Mouse (Mus musculus) lung, postnatal 0 days (tissue): ENCODE measurements around the gene Fgfr1op. TPM values are rescaled to one million over a fixed set of nuclear protein-coding genes. Genes with fewer than 3 reads are reported as not detected.

Experiments used
- ATAC-seq: fragments of 200-750 bp; cut with Nextera tagmentation; 2 replicates; pipeline ENCODE4 v1.8.0; 2017; ENCODE audit warnings: moderate library complexity
- DNase-seq: peaks from one replicate; pipeline ENCODE4 v3.0.0-alpha.2; 2016; ENCODE audit warnings: low spot score
- H3K27ac ChIP-seq: fragments of 300-500 bp; sonication (generic); 2 replicates; pipeline ENCODE4 v1.5.1; 2014; ENCODE audit warnings: antibody characterized with exemption, mild to moderate bottlenecking, low read length, mixed read lengths
- H3K27me3 ChIP-seq: fragments of 300-500 bp; sonication (generic); replicated peaks from 2 replicates; pipeline ENCODE4 v1.6.1; 2014; ENCODE audit warnings: low read length, mixed read lengths; ENCODE audit not compliant: insufficient read depth
- H3K36me3 ChIP-seq: fragments of 300-500 bp; sonication (generic); 2 replicates; pipeline ENCODE4 v1.6.1; 2014; ENCODE audit warnings: low read length, mixed read lengths; ENCODE audit not compliant: insufficient read depth
- H3K4me1 ChIP-seq: fragments of 300-500 bp; sonication (generic); 2 replicates; pipeline ENCODE4 v1.6.1; 2014; ENCODE audit warnings: antibody characterized with exemption, low read depth, low read length, mixed read lengths; ENCODE audit not compliant: insufficient read depth
- H3K4me2 ChIP-seq: fragments of 300-500 bp; sonication (generic); replicated peaks from 2 replicates; pipeline ENCODE4 v1.6.1; 2014; ENCODE audit warnings: low read depth, mild to moderate bottlenecking, low read length, moderate library complexity, mixed read lengths
- H3K4me3 ChIP-seq: fragments of 300-500 bp; sonication (generic); 2 replicates; pipeline ENCODE4 v1.5.1; 2014; ENCODE audit warnings: low read depth, low read length
- H3K9ac ChIP-seq: fragments of 300-500 bp; sonication (generic); replicated peaks from 2 replicates; pipeline ENCODE4 v1.6.1; 2014; ENCODE audit warnings: low read depth, mild to moderate bottlenecking
- H3K9me3 ChIP-seq: fragments of 300-500 bp; sonication (generic); 2 replicates; pipeline ENCODE4 v1.6.1; 2016; ENCODE audit warnings: low read length, mixed read lengths
- CTCF ChIP-seq: IDR thresholded peaks from 2 replicates; pipeline ENCODE4 v1.5.1; 2016; ENCODE audit warnings: antibody characterized with exemption, mild to moderate bottlenecking
- EP300 ChIP-seq: IDR thresholded peaks from 2 replicates; pipeline ENCODE4 v1.6.1; 2016; ENCODE audit warnings: antibody characterized with exemption, mild to moderate bottlenecking, control low read depth
- WGBS: fragments of 180-500 bp; shearing (Covaris S2); extraction: QIAGEN DNeasy Blood & Tissue Kit; methylation state at CpG from one replicate; pipeline ENCODE4 v1.1.7; 2014; 5-methylcytosine and 5-hydroxymethylcytosine counted together
- polyA plus RNA-seq: library from polyadenylated mRNA; unstranded; fragments of >200 nt; fragmentation: Nextera tagmentation; extraction: Ambion mirVana; gene quantifications from 2 replicates; pipeline ENCODE4 v1.2.1, GENCODE M21; 2015

The Fgfr1op gene
- polyA plus RNA-seq, 1 experiment from 2014 or later, result 17.7 TPM

DNA sequence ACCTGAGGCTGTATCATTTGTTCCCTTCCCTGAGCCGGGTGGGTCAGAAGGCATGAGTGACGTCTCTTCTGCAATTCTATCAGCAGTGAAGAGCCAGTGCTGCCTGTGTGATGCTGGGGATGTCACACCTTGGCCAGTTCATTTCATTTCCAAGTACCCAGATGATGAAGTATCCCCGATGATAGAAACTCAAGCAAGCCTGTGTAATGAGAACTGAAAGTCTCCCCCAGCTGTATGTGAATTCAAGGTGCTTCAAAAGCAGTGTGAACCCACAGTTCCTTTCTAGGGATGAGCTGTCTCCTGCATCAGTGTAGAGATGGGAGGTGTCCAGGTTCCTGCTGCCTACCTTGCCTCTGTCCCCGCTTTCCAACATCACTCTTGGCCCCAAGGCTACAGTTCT lies 69.2 kb downstream of the Fgfr1op start:
- 67% methylated on average over 4 of the region's 4 CpGs for WGBS
- Histone ChIP-seq H3K4me1 (no peaks in the 10 kb centered on the region), H3K27me3 (no peaks in the 10 kb centered on the region), H3K27ac (no peak overlapping the region), H3K4me3 (no peak overlapping the region), H3K9ac (no peak overlapping the region), H3K4me2 (no peak overlapping the region), H3K9me3 (no peaks in the 10 kb centered on the region), H3K36me3 (no peaks in the 10 kb centered on the region)
- ATAC-seq (no peak), DNase-seq (no peak)
- no peak for TF ChIP-seq CTCF

DNA sequence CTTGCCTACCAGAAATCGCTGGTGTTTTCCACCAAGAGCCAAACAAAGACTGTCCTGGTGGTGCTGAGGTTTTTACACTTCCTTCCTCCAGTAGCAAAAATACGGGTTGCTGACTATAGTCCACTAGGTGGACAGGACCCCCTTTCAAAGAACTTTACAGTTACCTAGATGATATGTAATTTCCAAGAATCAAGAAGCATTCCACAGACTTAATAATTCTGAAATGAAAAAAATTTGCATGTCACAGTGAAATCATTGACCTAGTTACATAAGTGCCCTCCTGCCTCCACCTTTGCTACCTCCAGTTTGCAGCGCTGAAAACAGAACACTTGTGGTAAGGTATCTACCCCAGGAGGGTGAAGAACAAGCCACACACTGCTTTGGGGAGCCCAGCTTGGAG lies 70.4 kb downstream of the Fgfr1op start, which contains the start of gene Ccr6:
Ccr6 (plus strand) TSS at position 301 of the 400 bp plus-strand sequence.
- ATAC-seq (no peak), DNase-seq (no peak)
- Histone ChIP-seq H3K9me3 (no peaks in the 10 kb centered on the region), H3K4me3 (no peak within 1 kb of the TSS), H3K27me3 (no peaks in the 10 kb centered on the region), H3K36me3 (no peaks in the 10 kb centered on the region), H3K9ac (no peak within 1 kb of the TSS), H3K27ac (no peak within 1 kb of the TSS), H3K4me1 (no peaks in the 10 kb centered on the region), H3K4me2 (no peak within 1 kb of the TSS)
- 58% methylated on average over 3 of the region's 3 CpGs for WGBS
- TF ChIP-seq CTCF (no peak), EP300 (no peak)

DNA sequence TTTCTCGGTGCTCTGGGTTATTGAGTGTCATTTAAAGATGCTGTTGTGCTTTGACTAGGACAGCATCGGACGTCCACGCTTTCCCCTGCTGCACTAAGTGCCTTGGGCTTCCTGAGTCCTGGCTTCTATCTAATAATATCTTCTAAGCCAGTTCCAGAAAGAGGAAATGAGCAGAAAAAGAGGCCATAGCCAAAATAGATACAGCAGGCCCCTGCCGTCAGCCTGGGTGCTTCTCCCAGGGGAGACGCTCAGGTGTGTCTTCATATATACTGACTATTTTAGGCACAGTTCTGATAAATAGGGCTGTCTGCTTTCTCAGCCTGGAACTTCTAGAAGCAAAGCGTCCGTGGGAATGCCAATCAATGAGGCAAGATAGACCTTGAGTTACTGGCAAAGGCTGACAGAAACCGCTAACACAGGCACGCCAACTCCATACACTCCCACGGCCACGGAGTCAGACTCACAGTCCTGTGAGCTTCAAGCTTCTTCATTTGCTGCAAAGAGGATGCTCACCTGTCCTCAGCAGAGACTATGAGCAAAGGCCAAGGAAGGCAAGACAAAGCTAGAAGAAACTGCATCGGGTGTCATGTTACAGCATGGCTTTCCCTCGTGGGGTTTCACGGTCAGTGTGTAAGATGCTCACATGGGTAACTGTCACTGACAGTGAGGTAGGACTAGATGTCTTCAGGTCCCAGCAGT lies 72.9 kb downstream of the Fgfr1op start:
- no peak overlapping the region for H3K4me2 ChIP-seq
- TF ChIP-seq EP300, result no peak
- no peak for TF ChIP-seq CTCF
- DNase-seq (no peak), ATAC-seq (no peak)
- H3K4me1 ChIP-seq, result no peaks in the 10 kb centered on the region
- no peak overlapping the region for H3K4me3 ChIP-seq
- H3K27me3 ChIP-seq, result no peaks in the 10 kb centered on the region
- no peaks in the 10 kb centered on the region for H3K36me3 ChIP-seq
- H3K9me3 ChIP-seq, result no peaks in the 10 kb centered on the region
- WGBS, result 72% methylated on average over 15 of the region's 15 CpGs
- H3K27ac ChIP-seq, result no peak overlapping the region
- H3K9ac ChIP-seq, result no peak overlapping the region

DNA sequence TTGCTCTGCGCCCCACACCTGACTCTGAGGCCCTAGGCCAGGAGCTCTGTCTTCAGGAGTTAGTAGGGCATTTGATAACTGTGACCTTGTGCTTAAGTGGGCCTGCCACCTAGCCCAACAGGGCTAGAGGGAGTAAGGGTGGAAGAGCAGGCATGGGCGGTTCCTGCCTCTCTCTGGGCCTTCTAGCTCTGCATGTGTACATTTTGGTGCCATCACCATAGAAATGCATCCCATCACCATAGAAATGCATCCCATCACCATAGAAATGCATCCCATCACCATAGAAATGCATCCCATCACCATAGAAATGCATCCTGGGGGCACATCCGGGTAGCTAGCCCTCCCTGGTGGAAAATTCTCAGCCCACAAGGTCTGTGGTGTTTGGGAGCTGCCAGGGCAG lies 74.3 kb downstream of the Fgfr1op start:
- H3K27me3 ChIP-seq, result no peaks in the 10 kb centered on the region
- no peak for DNase-seq
- no peaks in the 10 kb centered on the region for H3K36me3 ChIP-seq
- H3K4me2 ChIP-seq, result no peak overlapping the region
- WGBS, result 69% methylated on average over 3 of the region's 3 CpGs
- H3K9me3 ChIP-seq, result no peaks in the 10 kb centered on the region
- ATAC-seq, result no peak
- no peak overlapping the region for H3K9ac ChIP-seq
- no peak for TF ChIP-seq CTCF
- no peak for TF ChIP-seq EP300
- H3K4me3 ChIP-seq, result no peak overlapping the region
- no peak overlapping the region for H3K27ac ChIP-seq
- H3K4me1 ChIP-seq, result no peaks in the 10 kb centered on the region

DNA sequence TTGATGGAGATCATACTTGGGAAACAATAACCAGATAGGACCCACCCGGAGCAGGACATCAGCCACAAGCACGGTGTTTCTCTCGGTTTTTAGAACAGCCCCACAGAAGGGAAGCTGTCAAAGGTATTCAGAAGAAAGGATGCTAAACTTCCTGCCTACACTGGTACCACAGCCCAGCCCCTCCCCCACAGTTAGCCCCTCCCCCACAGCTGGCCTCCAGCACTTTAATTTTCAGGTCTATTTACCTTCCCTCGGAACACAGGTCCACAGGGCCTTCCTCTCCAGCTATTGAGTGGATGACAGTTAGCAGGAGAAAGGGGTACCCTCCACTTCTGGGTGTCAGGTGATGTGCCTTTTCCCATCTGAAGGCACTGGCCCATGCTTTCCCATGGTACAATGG lies 75.2 kb downstream of the Fgfr1op start:
- no peak for ATAC-seq
- H3K4me3 ChIP-seq, result no peak overlapping the region
- H3K9me3 ChIP-seq, result no peaks in the 10 kb centered on the region
- no peak overlapping the region for H3K4me2 ChIP-seq
- H3K27me3 ChIP-seq, result no peaks in the 10 kb centered on the region
- TF ChIP-seq CTCF (no peak), EP300 (no peak)
- no peak overlapping the region for H3K27ac ChIP-seq
- no peak for DNase-seq
- WGBS, result 61% methylated on average over 4 of the region's 4 CpGs
- H3K9ac ChIP-seq, result no peak overlapping the region
- no peaks in the 10 kb centered on the region for H3K36me3 ChIP-seq
- H3K4me1 ChIP-seq, result no peaks in the 10 kb centered on the region

DNA sequence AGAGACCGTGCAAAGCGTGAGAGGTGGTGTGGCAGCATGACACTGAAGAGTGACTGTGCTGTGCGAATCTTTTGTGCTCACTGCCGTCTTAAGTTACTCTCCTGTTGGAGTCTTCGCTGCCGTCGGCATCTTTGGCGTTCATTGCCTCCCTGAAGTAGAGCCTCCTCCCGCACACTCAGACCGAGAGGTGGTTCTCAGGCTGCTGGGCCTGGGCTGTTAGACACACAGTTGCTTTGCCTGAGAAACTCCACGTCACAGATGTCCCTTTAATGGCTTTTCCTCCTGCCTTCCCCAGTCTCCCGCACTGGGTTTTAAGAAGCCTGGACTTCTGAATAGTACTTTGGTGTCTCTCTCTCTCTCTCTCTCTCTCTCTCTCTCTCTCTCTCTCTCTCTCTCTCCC lies 76.3 kb downstream of the Fgfr1op start:
- Histone ChIP-seq H3K27ac (no peak overlapping the region), H3K36me3 (no peaks in the 10 kb centered on the region), H3K4me1 (no peaks in the 10 kb centered on the region), H3K9me3 (no peaks in the 10 kb centered on the region), H3K27me3 (no peaks in the 10 kb centered on the region), H3K9ac (no peak overlapping the region), H3K4me3 (no peak overlapping the region), H3K4me2 (no peak overlapping the region)
- WGBS, result 70% methylated on average over 12 of the region's 12 CpGs
- no peak for DNase-seq
- ATAC-seq, result no peak
- no peak for TF ChIP-seq CTCF
- no peak for TF ChIP-seq EP300

DNA sequence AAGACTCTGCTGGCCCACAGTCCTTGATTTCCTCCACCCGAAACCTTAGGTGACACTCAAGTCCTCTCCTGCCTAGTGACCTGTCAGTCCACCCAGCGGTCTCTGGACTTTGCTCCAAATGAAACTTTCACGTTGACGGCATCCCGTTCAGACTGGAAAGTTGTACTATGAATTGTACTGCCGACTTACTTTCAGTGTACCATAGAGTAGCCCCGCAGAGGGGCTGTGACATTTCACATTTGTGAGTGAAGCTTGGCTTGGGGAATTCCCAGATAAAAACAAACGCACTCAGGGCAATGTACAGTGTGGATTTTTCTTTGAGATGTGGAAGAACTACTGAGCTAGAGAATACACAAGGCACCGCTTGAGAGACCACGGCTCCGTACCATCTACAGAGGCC lies 76.9 kb downstream of the Fgfr1op start:
- H3K36me3 ChIP-seq, result no peaks in the 10 kb centered on the region
- ATAC-seq (no peak), DNase-seq (no peak)
- H3K27ac ChIP-seq, result no peak overlapping the region
- H3K4me3 ChIP-seq, result no peak overlapping the region
- H3K4me2 ChIP-seq, result no peak overlapping the region
- H3K4me1 ChIP-seq, result no peaks in the 10 kb centered on the region
- 83% methylated on average over 11 of the region's 11 CpGs for WGBS
- TF ChIP-seq EP300, result no peak
- no peak for TF ChIP-seq CTCF
- H3K9me3 ChIP-seq, result no peaks in the 10 kb centered on the region
- no peak overlapping the region for H3K9ac ChIP-seq
- no peaks in the 10 kb centered on the region for H3K27me3 ChIP-seq
